Mouse (Mus musculus): ENCODE measurements around the gene Cbln1. TPM values are rescaled to one million over a fixed set of nuclear protein-coding genes. Genes with fewer than 3 reads are reported as not detected.
A peak's percentile ranks its signal among the peaks of the same experiment; 100 is the strongest.

Cbln1 gene
- total RNA-seq, 2 experiments from 2014 or later, result 5.5 to 6.3 TPM

GRCm38 (mm10) chr8:87470834-87471602 lies 1.4 kb downstream of the Cbln1 start:
- DNase-seq (ENCODE audit: extremely low spot score in 1 of 2, low spot score in 1 of 2), result no peak

GRCm38 (mm10) chr8:87469931-87470833 lies 2.2 kb downstream of the Cbln1 start:
- DNase-seq (ENCODE audit: extremely low spot score in 1 of 2, low spot score in 1 of 2), result peak in 1 of 2 experiments; percentile 9

GRCm38 (mm10) chr8:87468958-87469815 lies 3.2 kb downstream of the Cbln1 start:
- no peak for DNase-seq (ENCODE audit: extremely low spot score in 1 of 2, low spot score in 1 of 2)

GRCm38 (mm10) chr8:87468416-87468957 lies 3.9 kb downstream of the Cbln1 start:
- no peak for DNase-seq (ENCODE audit: extremely low spot score in 1 of 2, low spot score in 1 of 2)

GRCm38 (mm10) chr8:87467906-87468305 lies 4.5 kb downstream of the Cbln1 start:
- no peak for DNase-seq (ENCODE audit: extremely low spot score in 1 of 2, low spot score in 1 of 2)

- no peak for DNase-seq (ENCODE audit: extremely low spot score in 1 of 2, low spot score in 1 of 2)
Measured at GRCm38 (mm10) chr8:87466936-87467602, 5.3 kb downstream of the Cbln1 start.

- DNase-seq (ENCODE audit: extremely low spot score in 1 of 2, low spot score in 1 of 2), result no peak
Measured at GRCm38 (mm10) chr8:87466335-87466734, 6.1 kb downstream of the Cbln1 start.

GRCm38 (mm10) chr8:87464446-87464845 lies 8.0 kb downstream of the Cbln1 start:
- no peak for DNase-seq (ENCODE audit: extremely low spot score in 1 of 2, low spot score in 1 of 2)

- DNase-seq (ENCODE audit: extremely low spot score in 1 of 2, low spot score in 1 of 2), result no peak
Measured at GRCm38 (mm10) chr8:87461801-87462200, 10.6 kb downstream of the Cbln1 start.

- DNase-seq (ENCODE audit: extremely low spot score in 1 of 2, low spot score in 1 of 2), result no peak
Measured at GRCm38 (mm10) chr8:87456949-87457348, 15.5 kb downstream of the Cbln1 start.

GRCm38 (mm10) chr8:87452815-87453214 lies 19.6 kb downstream of the Cbln1 start:
- no peak for DNase-seq (ENCODE audit: extremely low spot score in 1 of 2, low spot score in 1 of 2)

GRCm38 (mm10) chr8:87451737-87452136 lies 20.7 kb downstream of the Cbln1 start:
- no peak for DNase-seq (ENCODE audit: extremely low spot score in 1 of 2, low spot score in 1 of 2)

- DNase-seq (ENCODE audit: extremely low spot score in 1 of 2, low spot score in 1 of 2), result no peak
Measured at GRCm38 (mm10) chr8:87434592-87434991, 37.8 kb downstream of the Cbln1 start.

GRCm38 (mm10) chr8:87427188-87427587 lies 45.2 kb downstream of the Cbln1 start:
- no peak for DNase-seq (ENCODE audit: extremely low spot score in 1 of 2, low spot score in 1 of 2)

GRCm38 (mm10) chr8:87424706-87425105 lies 47.7 kb downstream of the Cbln1 start:
- no peak for DNase-seq (ENCODE audit: extremely low spot score in 1 of 2, low spot score in 1 of 2)

- no peak for DNase-seq (ENCODE audit: extremely low spot score in 1 of 2, low spot score in 1 of 2)
Measured at GRCm38 (mm10) chr8:87421697-87422096, 50.7 kb downstream of the Cbln1 start.
